Mouse (Mus musculus): ENCODE data around the gene Lmnb2.
A peak's percentile ranks its signal among the peaks of the same experiment; 100 is the strongest.

Lmnb2 gene

GRCm38 (mm10) chr10:80917779-80918434, at the start of gene Lmnb2:
TSS of gene Lmnb2 (minus strand) at chr10:80918245.
- peak; percentile 82 for DNase-seq

GRCm38 (mm10) chr10:80967101-80967656, 49.1 kb upstream of the Lmnb2 start:
- DNase-seq, result no peak

- DNase-seq, result no peak
Observed at GRCm38 (mm10) chr10:80966296-80966695, 48.3 kb upstream of the Lmnb2 start.

- DNase-seq, result no peak
Observed at GRCm38 (mm10) chr10:80963031-80963975, 45.3 kb upstream of the Lmnb2 start.

DNA sequence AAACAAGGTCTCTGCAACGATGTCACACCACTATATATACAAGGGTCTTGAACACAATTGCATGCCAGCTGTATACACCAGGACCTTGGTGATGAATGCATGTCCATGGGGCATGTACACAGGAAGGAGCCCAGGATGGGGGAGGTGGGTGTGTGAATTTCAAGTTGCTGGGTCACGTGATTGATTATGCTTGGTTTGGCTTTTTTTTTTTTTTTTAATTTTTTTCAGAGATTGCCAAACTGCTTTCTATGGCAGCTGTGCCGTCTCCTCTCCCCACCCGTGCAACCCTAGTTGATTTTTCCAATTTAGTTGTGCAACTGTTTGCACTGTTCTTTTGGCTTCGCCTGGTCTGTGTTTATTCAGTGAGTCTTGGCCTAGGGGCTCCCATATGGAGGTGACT, 44.5 kb upstream of the Lmnb2 start:
- no peak for DNase-seq

GRCm38 (mm10) chr10:80962051-80962472, 44.0 kb upstream of the Lmnb2 start:
- no peak for DNase-seq

DNA sequence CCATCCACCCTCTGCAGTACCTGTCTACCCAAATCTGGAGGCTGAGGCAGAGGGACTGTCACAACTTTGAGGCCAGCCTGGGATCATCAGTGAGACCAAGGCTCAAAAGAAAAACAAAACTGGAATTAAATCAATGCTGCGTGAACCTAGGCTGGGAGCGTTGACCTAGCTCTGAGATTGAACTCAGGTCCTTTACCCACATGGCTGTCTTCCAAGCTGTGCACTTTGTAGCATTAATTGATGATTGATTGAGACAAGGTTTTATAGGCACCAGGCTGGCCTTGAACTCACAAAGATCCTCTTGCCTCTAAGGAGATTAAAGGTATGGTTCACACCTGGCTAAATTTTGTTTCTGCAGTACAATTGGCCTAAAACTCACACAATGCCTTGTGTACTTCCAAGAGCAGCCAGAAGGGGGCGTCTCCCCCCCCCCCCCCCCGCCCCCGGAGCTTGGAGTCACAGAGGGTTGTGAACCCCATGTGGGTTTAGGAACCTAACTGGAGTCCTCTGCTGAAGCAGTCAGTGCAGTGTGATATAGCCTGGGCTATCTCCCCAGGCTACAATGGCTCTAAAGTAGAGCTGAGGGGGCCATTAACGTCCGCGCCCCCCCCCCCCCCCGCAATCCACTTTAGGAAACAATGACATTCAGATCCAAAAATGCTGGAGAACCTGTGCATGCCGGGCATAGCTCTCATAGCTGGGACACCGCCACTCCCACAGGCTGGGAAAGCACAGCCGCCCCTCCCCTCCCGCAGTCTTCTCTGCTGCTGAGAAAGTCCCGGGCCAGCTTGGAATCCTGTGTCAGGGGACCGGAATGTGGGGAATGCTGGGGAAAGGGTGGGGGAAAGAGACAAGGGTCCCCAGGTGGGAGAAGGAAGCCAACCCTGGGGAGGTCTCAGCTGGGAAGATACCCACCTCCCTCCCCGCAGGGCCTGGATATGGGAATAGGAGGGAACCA, 42.8 kb upstream of the Lmnb2 start:
- DNase-seq, result no peak

- DNase-seq, result no peak
Observed at GRCm38 (mm10) chr10:80958979-80959637, 41.1 kb upstream of the Lmnb2 start.

DNA sequence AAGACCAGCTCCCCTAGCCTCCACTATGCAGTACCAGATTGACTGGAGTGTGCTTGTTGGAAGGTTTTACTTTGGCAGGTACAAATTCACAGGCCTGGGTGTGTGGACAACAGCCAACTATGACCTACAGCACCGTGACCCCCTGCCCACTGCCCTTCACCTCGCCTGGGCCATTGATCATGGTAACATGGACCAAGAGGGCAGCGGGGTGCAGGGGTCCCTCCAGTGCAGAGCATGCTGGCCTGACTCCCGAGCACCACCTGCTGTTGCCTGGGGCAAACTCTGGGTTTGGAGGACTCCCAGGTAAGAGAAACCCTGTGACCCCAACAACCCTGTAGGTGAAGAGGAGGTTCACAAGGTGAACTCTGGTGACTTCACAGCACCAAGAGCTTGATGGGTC, 39.7 kb upstream of the Lmnb2 start:
- no peak for DNase-seq

- no peak for DNase-seq
Observed at GRCm38 (mm10) chr10:80956901-80957300, 38.9 kb upstream of the Lmnb2 start.

GRCm38 (mm10) chr10:80956385-80956784, 38.3 kb upstream of the Lmnb2 start:
- no peak for DNase-seq

- DNase-seq, result peak; percentile 56
Observed at GRCm38 (mm10) chr10:80955536-80955935, 37.5 kb upstream of the Lmnb2 start.

DNA sequence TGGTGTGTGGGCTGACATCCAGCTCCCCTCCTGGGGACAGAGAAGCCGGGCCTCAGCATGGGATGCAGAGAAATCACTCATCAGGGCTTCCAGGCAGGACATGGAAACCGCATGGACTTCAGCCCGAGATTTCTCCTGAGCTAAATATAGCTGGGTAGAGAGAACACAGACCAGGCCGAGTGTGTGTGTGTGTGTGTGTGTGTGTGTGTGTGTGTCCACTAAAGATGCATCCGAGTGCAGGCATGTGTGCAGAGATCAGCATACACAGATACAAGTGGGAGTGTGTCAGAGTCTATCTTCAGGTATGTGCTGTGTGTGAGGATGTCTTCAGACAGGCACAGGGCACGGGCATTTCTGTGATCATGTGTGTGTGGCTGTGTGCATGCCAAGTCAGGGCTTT, 36.8 kb upstream of the Lmnb2 start:
- DNase-seq, result no peak

DNA sequence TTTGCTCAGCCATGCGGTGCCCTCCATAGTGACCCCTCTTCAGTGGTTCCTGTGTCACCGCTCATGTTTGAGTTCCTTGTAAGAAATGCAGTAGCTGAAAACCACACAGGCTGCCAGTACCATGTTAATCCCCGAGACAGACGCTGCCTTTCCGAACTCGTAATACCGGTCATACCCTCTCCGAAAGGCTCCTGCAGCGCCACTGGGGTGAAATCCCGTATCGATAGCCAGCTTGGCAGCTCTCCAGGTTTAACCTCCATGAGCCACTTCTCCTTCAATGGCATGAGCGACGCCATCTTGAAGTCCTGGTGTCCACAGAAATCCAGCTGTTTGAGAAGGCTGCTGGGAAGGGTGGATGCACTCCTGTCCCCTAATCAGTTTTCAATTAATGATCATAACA, 36.4 kb upstream of the Lmnb2 start:
- DNase-seq, result no peak

GRCm38 (mm10) chr10:80952449-80952848, 34.4 kb upstream of the Lmnb2 start:
- DNase-seq, result no peak

- no peak for DNase-seq
Observed at GRCm38 (mm10) chr10:80951761-80952390, 33.8 kb upstream of the Lmnb2 start.

DNA sequence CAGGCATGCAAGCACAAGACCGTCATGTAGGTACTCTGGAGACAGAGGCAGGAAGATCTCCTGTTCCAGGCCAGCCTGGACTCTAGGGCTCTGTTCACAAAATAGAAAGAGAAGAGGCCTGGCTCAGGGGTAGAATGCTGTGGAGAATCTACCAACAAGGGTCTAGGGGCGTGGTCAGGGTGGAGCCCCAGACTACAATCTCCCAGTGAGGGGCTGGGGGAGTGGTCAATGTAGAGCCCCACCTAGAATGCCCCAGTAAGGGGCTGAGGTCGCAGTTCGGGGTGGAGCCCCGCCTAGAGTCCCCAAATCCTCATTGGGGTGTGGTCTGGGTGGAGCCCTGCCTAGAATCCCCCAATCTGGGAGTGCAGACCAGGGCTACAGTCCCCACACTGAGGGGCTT, 32.3 kb upstream of the Lmnb2 start:
- DNase-seq, result no peak

- DNase-seq, result no peak
Observed at GRCm38 (mm10) chr10:80949081-80949480, 31.0 kb upstream of the Lmnb2 start.

- no peak for DNase-seq
Observed at GRCm38 (mm10) chr10:80948570-80948969, 30.5 kb upstream of the Lmnb2 start.

DNA sequence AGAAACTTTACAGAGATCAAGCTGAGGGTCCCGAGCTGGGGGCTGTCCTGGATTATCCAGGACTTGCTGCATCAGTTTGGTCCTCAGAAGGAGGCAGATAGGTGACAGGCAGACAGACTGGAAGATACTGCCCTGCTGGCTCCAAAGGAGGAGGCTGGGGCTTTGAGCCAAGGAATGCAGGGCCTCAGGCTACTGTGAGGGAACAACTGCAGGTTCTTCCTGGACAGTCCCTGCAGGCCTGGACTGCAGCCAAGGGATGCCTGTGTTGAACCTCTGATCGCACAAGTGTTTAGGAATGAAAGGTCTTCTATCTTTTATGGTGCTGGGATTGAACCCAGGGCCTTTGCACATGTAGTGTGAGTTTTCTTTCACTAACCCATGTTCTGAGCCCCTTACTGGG, 29.8 kb upstream of the Lmnb2 start:
- DNase-seq, result peak; percentile 35

- no peak for DNase-seq
Observed at GRCm38 (mm10) chr10:80946684-80947437, 28.8 kb upstream of the Lmnb2 start.
